In the genomic region with DNA sequence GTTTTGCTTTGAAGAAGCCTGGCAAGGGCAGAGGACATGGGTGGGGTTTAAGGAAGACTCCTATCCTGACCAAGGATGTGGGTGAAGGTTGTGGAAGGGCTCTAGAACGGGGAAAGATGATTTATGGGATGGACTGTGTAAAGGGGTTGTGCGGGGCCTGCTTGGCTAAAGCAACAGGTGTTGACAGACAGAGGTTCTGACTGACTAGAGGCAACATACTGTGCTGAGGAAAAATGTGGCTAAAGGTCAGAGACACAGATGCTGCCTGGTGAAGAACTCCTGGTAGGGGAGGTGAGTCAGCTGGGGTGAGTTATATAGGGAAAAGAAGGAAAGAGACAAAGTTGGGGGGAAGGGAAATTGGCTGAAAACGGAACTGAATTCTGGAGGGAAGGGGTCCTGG, we compare ENCODE assay signal across 9 mouse cellular contexts.
"Had no signal": no experiment of that assay in that cellular context is flagged by ENCODE, and none has a peak within 500 bp of the region (broad histone marks: within the 10 kb centered on the region; RNA-seq: fewer than 3 reads in every experiment).

No protein-coding gene starts in this region.

- DNase-seq: kidney, adult 8-10 months; kidney, postnatal 10 days; kidney, postnatal 4 days; left cerebral cortex, postnatal 4 days; liver, postnatal 0 days; lung, embryonic 14.5 days; retina, postnatal 1 day; right cerebral cortex, postnatal 25 days; thymus, postnatal 25 days had no signal
